Mouse (Mus musculus) heart, embryonic 10.5 days (tissue): ENCODE data around the gene Fam213a. TPM values are rescaled to one million over a fixed set of nuclear protein-coding genes. Genes with fewer than 3 reads are reported as not detected.

Source experiments
- polyA plus RNA-seq: library from polyadenylated mRNA; unstranded; fragments of >200 nt; fragmentation: Nextera tagmentation; extraction: Ambion mirVana; gene quantifications from 2 replicates; pipeline ENCODE4 v1.2.1, GENCODE M21; 2016

Fam213a gene
- polyA plus RNA-seq, 1 experiment from 2014 or later: 76.8 TPM

Other genes starting within 250 kb of the Fam213a start
- gene Sh2d4b, start 120.5 kb downstream of the Fam213a start, polyA plus RNA-seq: 0.14 and 0.41 TPM in 2 replicates
- gene Tspan14, start 47.0 kb downstream of the Fam213a start, polyA plus RNA-seq: 42.3 and 58.6 TPM in 2 replicates
- 0.44 and 0.65 TPM in 2 replicates for gene Dydc2, start 55.4 kb upstream of the Fam213a start, polyA plus RNA-seq
- not detected in 2 replicates for gene Dydc1, start 59.1 kb upstream of the Fam213a start, polyA plus RNA-seq
- 0.34 and 1.2 TPM in 2 replicates for gene Mat1a, start 91.2 kb upstream of the Fam213a start, polyA plus RNA-seq
- 0.67 and 0.70 TPM in 2 replicates for gene Sftpa1, start 118.0 kb upstream of the Fam213a start, polyA plus RNA-seq
- gene Mbl1, start 137.7 kb upstream of the Fam213a start, polyA plus RNA-seq: 0.59 TPM in 1 of 2 replicates, not detected in the other
- gene Sftpd, start 171.4 kb upstream of the Fam213a start, polyA plus RNA-seq: not detected in 2 replicates